Mouse (Mus musculus) forebrain, postnatal 0 days (tissue): Measurements from ENCODE around the gene Tenm3. TPM values are rescaled to one million over a fixed set of nuclear protein-coding genes. Genes with fewer than 3 reads are reported as not detected.
A peak's percentile ranks its signal among the peaks of the same experiment; 100 is the strongest.

Experiments
- ATAC-seq: fragments of 200-750 bp; cut with Nextera tagmentation; 2 replicates; pipeline ENCODE4 v1.8.0; 2017; ENCODE audit warnings: mild to moderate bottlenecking, moderate library complexity
- DNase-seq: peaks from one replicate; pipeline ENCODE4 v3.0.0-alpha.2; 2015
- H3K27ac ChIP-seq: fragments of 300-500 bp; sonication (generic); 2 replicates; pipeline ENCODE4 v1.5.1; 2014; ENCODE audit warnings: low read depth, mild to moderate bottlenecking, antibody characterized with exemption, low read length, moderate library complexity, mixed read lengths
- H3K27me3 ChIP-seq: fragments of 300-500 bp; sonication (generic); 2 replicates; pipeline ENCODE4 v1.6.1; 2014; ENCODE audit warnings: mild to moderate bottlenecking, low read length, mixed read lengths; ENCODE audit not compliant: insufficient read depth
- H3K36me3 ChIP-seq: fragments of 300-500 bp; sonication (generic); 2 replicates; pipeline ENCODE4 v1.6.1; 2014; ENCODE audit warnings: mild to moderate bottlenecking, moderate library complexity; ENCODE audit not compliant: insufficient read depth
- H3K4me1 ChIP-seq: fragments of 300-500 bp; sonication (generic); 2 replicates; pipeline ENCODE4 v1.6.1; 2014; ENCODE audit warnings: antibody characterized with exemption; ENCODE audit not compliant: insufficient read depth
- H3K4me2 ChIP-seq: fragments of 300-500 bp; sonication (generic); 2 replicates; pipeline ENCODE4 v1.6.1; 2014; ENCODE audit warnings: low read depth, mild to moderate bottlenecking, moderate library complexity
- H3K4me3 ChIP-seq: fragments of 300-500 bp; sonication (generic); 2 replicates; pipeline ENCODE4 v1.5.1; 2014; ENCODE audit warnings: low read depth, low read length, mixed read lengths
- H3K9ac ChIP-seq: fragments of 300-500 bp; sonication (generic); 2 replicates; pipeline ENCODE4 v1.6.1; 2014; ENCODE audit warnings: mild to moderate bottlenecking
- H3K9me3 ChIP-seq: fragments of 300-500 bp; sonication (generic); 2 replicates; pipeline ENCODE4 v1.6.1; 2016; ENCODE audit warnings: low read length
- CTCF ChIP-seq: sonication (generic); IDR thresholded peaks from 2 replicates; pipeline ENCODE4 v1.5.1; 2016; ENCODE audit warnings: antibody characterized with exemption, control low read depth, low read depth
- WGBS: fragments of 180-500 bp; shearing (Covaris S2); extraction: QIAGEN DNeasy Blood & Tissue Kit; methylation state at CpG from one replicate; pipeline ENCODE4 v1.1.7; 2014; 5-methylcytosine and 5-hydroxymethylcytosine counted together
- polyA plus RNA-seq: library from polyadenylated mRNA; unstranded; fragments of >200 nt; fragmentation: Nextera tagmentation; extraction: Ambion mirVana; gene quantifications from 2 replicates; pipeline ENCODE4 v1.2.1, GENCODE M21; 2015
- total RNA-seq: library from RNA; depleted of rRNA; stranded (reverse); fragments of >200 nt; gene quantifications from 2 replicates; pipeline ENCODE4 v1.2.3, GENCODE M21; 2014

The Tenm3 gene
- total and polyA plus RNA-seq, 2 experiments from 2014 or later, result 21.6 to 111 TPM

DNA sequence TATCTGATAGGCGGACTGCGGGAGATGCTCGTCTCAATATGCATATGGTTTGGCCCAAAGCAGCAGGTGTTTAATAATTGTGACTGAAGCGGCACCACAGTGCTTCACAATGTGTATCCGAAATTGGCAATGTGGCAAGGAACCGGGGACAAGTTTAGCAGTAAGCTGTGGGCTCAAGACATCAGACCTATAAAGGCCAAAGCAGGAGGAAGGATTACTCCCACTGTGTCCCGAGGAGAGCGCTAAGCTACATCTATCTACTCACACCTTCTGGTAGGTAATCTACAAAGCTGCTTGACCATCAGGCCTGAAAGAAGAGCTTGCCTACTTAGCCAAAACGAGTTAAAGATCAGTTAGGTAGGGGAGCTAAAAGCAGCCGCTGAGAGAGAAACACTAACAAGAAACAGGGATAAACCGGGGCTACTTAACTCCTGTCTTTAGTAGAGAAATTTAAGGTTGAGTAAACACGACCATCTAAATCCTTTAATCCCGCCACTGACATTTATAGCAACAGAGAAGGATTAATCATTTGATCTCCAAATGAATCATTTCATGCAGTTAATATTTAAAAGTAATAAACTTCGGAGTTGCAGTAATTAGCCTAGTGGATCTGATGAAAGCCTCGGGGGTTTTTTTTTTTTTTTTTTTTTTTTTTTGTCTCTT lies 188.2 kb downstream of the Tenm3 start:
- ATAC-seq, result no peak
- Histone ChIP-seq H3K4me3 (no peak overlapping the region), H3K27me3 (no peaks in the 10 kb centered on the region), H3K36me3 (no peaks in the 10 kb centered on the region), H3K4me2 (no peak overlapping the region), H3K9me3 (no peaks in the 10 kb centered on the region), H3K4me1 (no peaks in the 10 kb centered on the region), H3K9ac (no peak overlapping the region), H3K27ac (no peak overlapping the region)
- 34% methylated on average over 15 of the region's 15 CpGs for WGBS
- TF ChIP-seq CTCF, result no peak
- no peak for DNase-seq

DNA sequence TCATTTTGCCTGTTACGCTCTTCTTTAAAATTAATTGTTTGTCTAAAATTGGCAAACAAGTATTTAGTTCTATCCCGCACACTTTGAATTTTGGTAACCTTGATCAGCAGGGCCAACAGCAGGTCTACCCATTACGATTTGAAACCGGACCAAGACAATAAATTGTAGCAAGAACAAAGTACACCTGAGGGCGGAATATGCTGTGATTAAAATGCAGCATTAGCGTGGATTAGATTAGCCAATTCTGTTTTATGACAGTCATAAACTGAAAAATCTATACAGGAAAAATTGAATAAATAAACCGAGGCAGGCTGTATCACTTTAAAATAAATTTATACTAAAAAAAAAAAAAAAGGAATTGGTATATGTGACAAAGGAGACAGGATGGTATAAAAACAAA lies 193.9 kb downstream of the Tenm3 start:
- Histone ChIP-seq H3K4me3 (no peak overlapping the region), H3K9ac (no peak overlapping the region), H3K36me3 (no peaks in the 10 kb centered on the region), H3K27me3 (no peaks in the 10 kb centered on the region), H3K4me2 (no peak overlapping the region), H3K9me3 (no peaks in the 10 kb centered on the region), H3K4me1 (peaks cover 3% of the 10 kb centered on the region; the same call in 1 of the 2 replicates), H3K27ac (no peak overlapping the region)
- WGBS, result 95% methylated on average over 7 of the region's 7 CpGs
- no peak for TF ChIP-seq CTCF
- DNase-seq (no peak), ATAC-seq (no peak)

DNA sequence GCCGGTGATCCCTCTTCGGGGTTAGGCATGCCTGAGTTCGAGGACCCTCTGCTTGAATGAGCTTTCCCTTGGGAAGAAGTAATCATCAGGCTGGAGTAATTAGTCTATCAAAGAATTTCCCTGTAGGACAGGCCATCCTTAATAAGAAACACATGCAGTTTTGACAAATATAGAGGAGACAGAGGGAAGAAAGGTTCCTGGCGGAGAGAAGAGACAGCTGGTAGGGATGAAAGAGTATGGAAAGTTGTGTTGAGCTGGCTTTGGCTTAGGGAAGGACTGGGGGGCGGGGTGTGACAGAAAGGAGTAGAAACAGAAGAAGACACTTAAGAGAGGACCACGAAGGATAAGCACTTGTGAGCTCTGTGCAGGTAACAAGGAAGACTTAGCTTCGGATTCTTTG lies 194.3 kb downstream of the Tenm3 start:
- Histone ChIP-seq H3K27ac (no peak overlapping the region), H3K9me3 (no peaks in the 10 kb centered on the region), H3K36me3 (no peaks in the 10 kb centered on the region), H3K4me1 (peaks cover 3% of the 10 kb centered on the region; the same call in 1 of the 2 replicates), H3K9ac (no peak overlapping the region), H3K4me3 (no peak overlapping the region), H3K4me2 (no peak overlapping the region), H3K27me3 (no peaks in the 10 kb centered on the region)
- no peak for TF ChIP-seq CTCF
- WGBS, result 80% methylated on average over 7 of the region's 7 CpGs
- DNase-seq (no peak), ATAC-seq (no peak)

DNA sequence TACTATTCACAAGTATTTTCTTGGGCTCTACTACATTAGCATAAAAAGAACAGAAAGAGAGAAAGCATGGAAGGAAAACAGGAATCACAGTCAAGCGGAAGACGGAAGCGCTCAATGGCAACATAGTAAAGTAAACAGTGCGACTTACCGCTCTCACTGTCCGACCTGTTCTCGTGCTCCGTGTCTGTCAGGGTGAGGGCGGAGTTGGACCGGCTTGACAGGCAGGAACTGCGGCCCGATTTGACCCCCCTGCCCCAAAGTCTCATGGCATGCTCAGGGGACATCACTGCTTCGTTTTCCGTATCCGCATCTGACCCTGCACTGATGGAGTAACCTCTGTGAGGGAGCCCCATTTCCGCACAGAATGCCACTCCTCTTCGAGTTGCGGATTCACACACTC lies 197.6 kb downstream of the Tenm3 start:
- WGBS, result 35% methylated on average over 18 of the region's 18 CpGs
- ATAC-seq, result peak; percentile 29; the same call in 1 of the 2 replicates
- no peaks in the 10 kb centered on the region for H3K9me3 ChIP-seq
- H3K4me3 ChIP-seq, result peak overlapping the region; percentile 29
- H3K9ac ChIP-seq, result peak overlapping the region; percentile 35; the same call in 1 of the 2 replicates
- H3K4me2 ChIP-seq, result peak overlapping the region; percentile 55
- no peak overlapping the region for H3K27ac ChIP-seq
- DNase-seq, result no peak
- no peaks in the 10 kb centered on the region for H3K36me3 ChIP-seq
- no peak for TF ChIP-seq CTCF
- peaks cover 3% of the 10 kb centered on the region; the same call in 1 of the 2 replicates for H3K4me1 ChIP-seq
- no peaks in the 10 kb centered on the region for H3K27me3 ChIP-seq

DNA sequence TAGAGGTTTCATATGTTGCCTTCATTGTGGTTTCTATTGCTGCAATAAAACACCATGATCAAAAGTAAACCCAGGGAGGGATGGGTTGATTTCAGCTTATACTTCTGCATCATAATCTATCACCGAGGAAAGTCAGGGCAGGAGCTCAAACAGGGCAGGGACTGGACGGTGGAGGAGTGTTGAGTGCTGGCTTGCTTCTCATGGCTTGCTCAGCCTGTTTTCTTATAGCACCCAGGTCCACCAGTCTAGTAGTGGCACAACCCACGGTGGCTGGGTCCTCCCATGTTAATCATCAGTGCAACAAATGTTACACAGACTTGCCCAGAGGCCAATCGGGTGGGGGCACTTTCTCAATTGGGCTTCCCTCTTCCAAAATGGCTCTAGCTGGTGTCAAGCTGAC lies 205.6 kb downstream of the Tenm3 start:
- Histone ChIP-seq H3K27me3 (no peaks in the 10 kb centered on the region), H3K9ac (no peak overlapping the region), H3K9me3 (no peaks in the 10 kb centered on the region), H3K4me1 (no peaks in the 10 kb centered on the region), H3K4me3 (no peak overlapping the region), H3K4me2 (no peak overlapping the region), H3K27ac (no peak overlapping the region), H3K36me3 (no peaks in the 10 kb centered on the region)
- no peak for TF ChIP-seq CTCF
- no peak for ATAC-seq
- WGBS, result 94% methylated on average over 4 of the region's 4 CpGs
- no peak for DNase-seq

DNA sequence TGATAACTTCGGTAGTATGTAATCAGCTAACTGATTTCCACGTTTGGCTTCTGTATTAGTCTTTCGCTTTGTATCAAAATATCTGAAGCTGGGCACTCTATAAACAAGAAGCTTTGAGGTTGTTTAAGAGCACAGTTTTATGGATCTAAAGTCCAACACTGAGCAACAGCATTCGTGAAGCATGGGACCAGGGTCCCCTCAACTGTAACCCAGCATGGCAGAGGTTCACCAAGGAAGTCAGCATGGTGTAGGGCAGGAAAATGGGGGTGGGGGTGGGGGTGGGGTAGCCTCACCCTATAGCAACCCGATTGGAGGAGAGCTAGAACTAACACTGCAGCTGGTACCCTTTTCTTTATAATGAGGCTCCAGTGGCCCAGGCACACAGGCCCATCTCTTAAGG lies 206.8 kb downstream of the Tenm3 start:
- H3K27me3 ChIP-seq, result no peaks in the 10 kb centered on the region
- 83% methylated on average over 5 of the region's 5 CpGs for WGBS
- DNase-seq (no peak), ATAC-seq (no peak)
- H3K9me3 ChIP-seq, result no peaks in the 10 kb centered on the region
- H3K4me3 ChIP-seq, result no peak overlapping the region
- no peak overlapping the region for H3K9ac ChIP-seq
- no peak for TF ChIP-seq CTCF
- H3K4me2 ChIP-seq, result no peak overlapping the region
- no peaks in the 10 kb centered on the region for H3K4me1 ChIP-seq
- H3K36me3 ChIP-seq, result no peaks in the 10 kb centered on the region
- no peak overlapping the region for H3K27ac ChIP-seq

DNA sequence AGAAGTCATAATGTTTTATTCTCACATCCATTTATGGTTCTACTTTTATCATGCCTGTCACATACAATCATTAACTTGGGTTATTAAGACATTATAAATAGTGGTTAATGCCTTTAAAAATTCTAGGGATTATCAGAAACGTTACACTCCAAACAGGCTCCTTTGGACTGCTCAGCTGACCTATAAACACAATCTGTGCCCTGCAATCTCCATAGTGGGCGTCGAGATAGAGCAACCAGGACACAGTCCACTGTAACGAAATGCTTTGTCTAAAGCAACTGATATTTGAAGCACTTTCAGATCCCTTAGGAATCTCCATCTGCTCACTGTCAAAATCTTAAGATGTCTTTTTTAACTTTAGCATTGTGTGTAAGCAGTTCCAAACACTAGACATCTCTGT lies 207.9 kb downstream of the Tenm3 start:
- Histone ChIP-seq H3K4me2 (no peak overlapping the region), H3K9me3 (no peaks in the 10 kb centered on the region), H3K36me3 (no peaks in the 10 kb centered on the region), H3K4me1 (no peaks in the 10 kb centered on the region), H3K9ac (no peak overlapping the region), H3K27me3 (no peaks in the 10 kb centered on the region), H3K4me3 (no peak overlapping the region), H3K27ac (no peak overlapping the region)
- ATAC-seq (no peak), DNase-seq (no peak)
- 64% methylated on average over 4 of the region's 4 CpGs for WGBS
- TF ChIP-seq CTCF, result no peak
